Mouse (Mus musculus) hindbrain, embryonic 16.5 days (tissue): ENCODE measurements at regions not wholly inside any gene's neighbourhood (a gene's known extent, or its start where the extent isn't known, plus 50 kb on each side); places are given as distances from the start of the nearest gene placed in this dataset.
A peak's percentile ranks its signal among the peaks of the same experiment; 100 is the strongest.

Experiments
- ATAC-seq: fragments of 200-750 bp; cut with Nextera tagmentation; 2 replicates; pipeline ENCODE4 v1.8.0; 2017; ENCODE audit warnings: moderate TSS enrichment, moderate library complexity
- H3K27ac ChIP-seq: fragments of 300-500 bp; sonication (generic); 2 replicates; pipeline ENCODE4 v1.5.1; 2014; ENCODE audit warnings: low read depth, mild to moderate bottlenecking, control low read depth, low read length, moderate library complexity
- H3K27me3 ChIP-seq: fragments of 300-500 bp; sonication (generic); replicated peaks from 2 replicates; pipeline ENCODE4 v1.6.1; 2014; ENCODE audit warnings: low read length; ENCODE audit not compliant: control insufficient read depth, insufficient read depth
- H3K36me3 ChIP-seq: fragments of 300-500 bp; sonication (generic); 2 replicates; pipeline ENCODE4 v1.6.1; 2014; ENCODE audit warnings: mild to moderate bottlenecking, low read length, moderate library complexity, mixed read lengths; ENCODE audit not compliant: control insufficient read depth, insufficient read depth
- H3K4me1 ChIP-seq: fragments of 300-500 bp; sonication (generic); 2 replicates; pipeline ENCODE4 v1.6.1; 2014; ENCODE audit warnings: low read depth, low read length; ENCODE audit not compliant: control insufficient read depth, insufficient read depth
- H3K4me2 ChIP-seq: fragments of 300-500 bp; sonication (generic); 2 replicates; pipeline ENCODE4 v1.6.1; 2014; ENCODE audit warnings: mild to moderate bottlenecking, low read length, control low read depth, moderate library complexity
- H3K4me3 ChIP-seq: fragments of 300-500 bp; sonication (generic); 2 replicates; pipeline ENCODE4 v1.5.1; 2014; ENCODE audit warnings: mild to moderate bottlenecking, low read length, control low read depth, moderate library complexity
- H3K9ac ChIP-seq: fragments of 300-500 bp; sonication (generic); 2 replicates; pipeline ENCODE4 v1.6.1; 2014; ENCODE audit warnings: low read depth, mild to moderate bottlenecking, control low read depth, low read length, moderate library complexity
- H3K9me3 ChIP-seq: fragments of 300-500 bp; sonication (generic); 2 replicates; pipeline ENCODE4 v1.6.1; 2014; ENCODE audit warnings: mild to moderate bottlenecking, low read length, moderate library complexity; ENCODE audit not compliant: control insufficient read depth
- WGBS: fragments of 180-500 bp; shearing (Covaris S2); extraction: QIAGEN DNeasy Blood & Tissue Kit; methylation state at CpG from one replicate; pipeline ENCODE4 v1.1.7; 2014; 5-methylcytosine and 5-hydroxymethylcytosine counted together

GRCm38 (mm10) chr9:46467671-46468070, 147.9 kb upstream of the 4931429L15Rik start:
- H3K4me1 ChIP-seq, result peaks cover 5% of the 10 kb centered on the region
- no peaks in the 10 kb centered on the region for H3K36me3 ChIP-seq
- no peak overlapping the region for H3K4me2 ChIP-seq
- H3K4me3 ChIP-seq, result no peak overlapping the region
- no peaks in the 10 kb centered on the region; the same call in 1 of the 2 replicates for H3K27me3 ChIP-seq
- H3K9ac ChIP-seq, result no peak overlapping the region
- 56% methylated on average over 3 of the region's 3 CpGs for WGBS
- no peaks in the 10 kb centered on the region for H3K9me3 ChIP-seq
- no peak for ATAC-seq
- no peak overlapping the region for H3K27ac ChIP-seq

GRCm38 (mm10) chr9:46462681-46463080, 142.9 kb upstream of the 4931429L15Rik start:
- ATAC-seq, result no peak
- Histone ChIP-seq H3K36me3 (no peaks in the 10 kb centered on the region), H3K27ac (no peak overlapping the region), H3K4me3 (no peak overlapping the region), H3K4me1 (no peaks in the 10 kb centered on the region), H3K9ac (no peak overlapping the region), H3K4me2 (no peak overlapping the region), H3K27me3 (no peaks in the 10 kb centered on the region; the same call in 1 of the 2 replicates), H3K9me3 (no peaks in the 10 kb centered on the region)
- WGBS, result 95% methylated on average over 5 of the region's 5 CpGs

- Histone ChIP-seq H3K4me2 (no peak overlapping the region), H3K4me3 (no peak overlapping the region), H3K36me3 (no peaks in the 10 kb centered on the region), H3K9me3 (no peaks in the 10 kb centered on the region), H3K4me1 (no peaks in the 10 kb centered on the region; the same call in 1 of the 2 replicates), H3K27me3 (no peaks in the 10 kb centered on the region; the same call in none of the 2 replicates), H3K9ac (no peak overlapping the region), H3K27ac (no peak overlapping the region)
- ATAC-seq, result no peak
- 58% methylated on average over 6 of the region's 6 CpGs for WGBS
These were observed 138.2 kb upstream of the 4931429L15Rik start for GRCm38 (mm10) chr9:46457945-46458344.

GRCm38 (mm10) chr9:46454807-46455610, 135.2 kb upstream of the 4931429L15Rik start:
- Histone ChIP-seq H3K27me3 (no peaks in the 10 kb centered on the region; the same call in 1 of the 2 replicates), H3K36me3 (no peaks in the 10 kb centered on the region), H3K27ac (no peak overlapping the region), H3K4me2 (no peak overlapping the region), H3K4me1 (no peaks in the 10 kb centered on the region; the same call in 1 of the 2 replicates), H3K9me3 (no peaks in the 10 kb centered on the region), H3K9ac (no peak overlapping the region), H3K4me3 (no peak overlapping the region)
- WGBS, result 55% methylated on average over 7 of the region's 7 CpGs
- ATAC-seq, result peak; percentile 64

GRCm38 (mm10) chr9:46443191-46444095, 123.7 kb upstream of the 4931429L15Rik start:
- H3K36me3 ChIP-seq, result no peaks in the 10 kb centered on the region
- peak overlapping the region; percentile 29; the same call in 1 of the 2 replicates for H3K9ac ChIP-seq
- WGBS, result 1% methylated on average over 50 of the region's 53 CpGs
- H3K9me3 ChIP-seq, result no peaks in the 10 kb centered on the region
- peak overlapping the region; percentile 25 for H3K4me3 ChIP-seq
- H3K27ac ChIP-seq, result no peak overlapping the region
- peak overlapping the region; percentile 56 for H3K4me2 ChIP-seq
- peak; percentile 54 for ATAC-seq
- peaks cover 14% of the 10 kb centered on the region; the same call in 1 of the 2 replicates for H3K27me3 ChIP-seq
- peaks cover 15% of the 10 kb centered on the region for H3K4me1 ChIP-seq

- H3K9ac ChIP-seq, result peak overlapping the region; percentile 18; the same call in 1 of the 2 replicates
- peaks cover 14% of the 10 kb centered on the region; the same call in 1 of the 2 replicates for H3K27me3 ChIP-seq
- H3K9me3 ChIP-seq, result no peaks in the 10 kb centered on the region
- H3K4me2 ChIP-seq, result peak overlapping the region; percentile 56
- H3K36me3 ChIP-seq, result no peaks in the 10 kb centered on the region
- peaks cover 15% of the 10 kb centered on the region for H3K4me1 ChIP-seq
- no peak overlapping the region for H3K27ac ChIP-seq
- peak overlapping the region; percentile 25 for H3K4me3 ChIP-seq
- peak; percentile 54; the same call in 1 of the 2 replicates for ATAC-seq
- WGBS, result 1% methylated on average over 19 of the region's 19 CpGs
These were observed 123.0 kb upstream of the 4931429L15Rik start for GRCm38 (mm10) chr9:46442739-46443181.

GRCm38 (mm10) chr9:46440226-46440625, 120.4 kb upstream of the 4931429L15Rik start:
- Histone ChIP-seq H3K4me3 (no peak overlapping the region), H3K4me1 (peaks cover 15% of the 10 kb centered on the region), H3K27ac (no peak overlapping the region), H3K4me2 (no peak overlapping the region), H3K36me3 (no peaks in the 10 kb centered on the region), H3K27me3 (peaks cover 14% of the 10 kb centered on the region; the same call in 1 of the 2 replicates), H3K9me3 (peaks cover 5% of the 10 kb centered on the region), H3K9ac (no peak overlapping the region)
- 48% methylated on average over 5 of the region's 5 CpGs for WGBS
- no peak for ATAC-seq

- Histone ChIP-seq H3K4me2 (no peak overlapping the region), H3K4me1 (no peaks in the 10 kb centered on the region), H3K27me3 (no peaks in the 10 kb centered on the region), H3K27ac (no peak overlapping the region), H3K9ac (no peak overlapping the region), H3K4me3 (no peak overlapping the region), H3K36me3 (no peaks in the 10 kb centered on the region), H3K9me3 (peaks cover 11% of the 10 kb centered on the region)
- ATAC-seq, result no peak
- 50% methylated on average over 3 of the region's 3 CpGs for WGBS
These were observed 114.9 kb upstream of the 4931429L15Rik start for GRCm38 (mm10) chr9:46434700-46435099.

- Histone ChIP-seq H3K9ac (no peak overlapping the region), H3K27ac (no peak overlapping the region), H3K27me3 (no peaks in the 10 kb centered on the region), H3K4me1 (no peaks in the 10 kb centered on the region), H3K4me3 (no peak overlapping the region), H3K9me3 (peaks cover 11% of the 10 kb centered on the region), H3K36me3 (no peaks in the 10 kb centered on the region), H3K4me2 (no peak overlapping the region)
- WGBS, result 84% methylated on average over 5 of the region's 5 CpGs
- no peak for ATAC-seq
These were observed 113.9 kb upstream of the 4931429L15Rik start for GRCm38 (mm10) chr9:46433716-46434115.
